Mouse (Mus musculus) stomach, embryonic 14.5 days (tissue): ENCODE data around the gene Sult6b1. TPM values are rescaled to one million over a fixed set of nuclear protein-coding genes. Genes with fewer than 3 reads are reported as not detected.

ENCODE experiments used
- ATAC-seq: fragments of 200-750 bp; cut with Nextera tagmentation; 2 replicates; pipeline ENCODE4 v1.8.0; 2017; ENCODE audit warnings: low read depth, moderate TSS enrichment; ENCODE audit not compliant: insufficient number of reproducible peaks, insufficient read depth, low FRiP score
- H3K27ac ChIP-seq: fragments of 300-500 bp; sonication (generic); 2 replicates; pipeline ENCODE4 v1.5.1; 2014; ENCODE audit warnings: mild to moderate bottlenecking, low read length, moderate library complexity, mixed read lengths
- H3K27me3 ChIP-seq: fragments of 300-500 bp; sonication (generic); 2 replicates; pipeline ENCODE4 v1.6.1; 2014; ENCODE audit warnings: low read length, control low read depth, mixed read lengths; ENCODE audit not compliant: control insufficient read depth, insufficient read depth
- H3K36me3 ChIP-seq: fragments of 300-500 bp; sonication (generic); 2 replicates; pipeline ENCODE4 v1.6.1; 2014; ENCODE audit warnings: mild to moderate bottlenecking, control low read depth, low read length, moderate library complexity, mixed read lengths; ENCODE audit not compliant: control insufficient read depth, insufficient read depth
- H3K4me1 ChIP-seq: fragments of 300-500 bp; sonication (generic); 2 replicates; pipeline ENCODE4 v1.6.1; 2014; ENCODE audit warnings: low read length, control low read depth, mixed read lengths; ENCODE audit not compliant: control insufficient read depth, insufficient read depth
- H3K4me2 ChIP-seq: fragments of 300-500 bp; sonication (generic); replicated peaks from 2 replicates; pipeline ENCODE4 v1.6.1; 2014; ENCODE audit warnings: low read depth, low read length, control low read depth
- H3K4me3 ChIP-seq: fragments of 300-500 bp; sonication (generic); 2 replicates; pipeline ENCODE4 v1.5.1; 2014; ENCODE audit warnings: low read depth, low read length, control low read depth
- H3K9ac ChIP-seq: fragments of 300-500 bp; sonication (generic); replicated peaks from 2 replicates; pipeline ENCODE4 v1.6.1; 2014; ENCODE audit warnings: low read depth, mild to moderate bottlenecking, control low read depth, low read length, moderate library complexity, mixed read lengths
- H3K9me3 ChIP-seq: fragments of 300-500 bp; sonication (generic); 2 replicates; pipeline ENCODE4 v1.6.1; 2016; ENCODE audit warnings: low read depth, low read length, control low read depth; ENCODE audit not compliant: control insufficient read depth
- WGBS: fragments of 180-500 bp; shearing (Covaris S2); extraction: QIAGEN DNeasy Blood & Tissue Kit; methylation state at CpG from one replicate; pipeline ENCODE4 v1.1.7; 2014; 5-methylcytosine and 5-hydroxymethylcytosine counted together
- polyA plus RNA-seq: library from polyadenylated mRNA; unstranded; fragments of >200 nt; fragmentation: Nextera tagmentation; extraction: Ambion mirVana; gene quantifications from 2 replicates; pipeline ENCODE4 v1.2.1, GENCODE M21; 2014

Sult6b1 gene
- polyA plus RNA-seq, 1 experiment from 2014 or later = not detected

DNA sequence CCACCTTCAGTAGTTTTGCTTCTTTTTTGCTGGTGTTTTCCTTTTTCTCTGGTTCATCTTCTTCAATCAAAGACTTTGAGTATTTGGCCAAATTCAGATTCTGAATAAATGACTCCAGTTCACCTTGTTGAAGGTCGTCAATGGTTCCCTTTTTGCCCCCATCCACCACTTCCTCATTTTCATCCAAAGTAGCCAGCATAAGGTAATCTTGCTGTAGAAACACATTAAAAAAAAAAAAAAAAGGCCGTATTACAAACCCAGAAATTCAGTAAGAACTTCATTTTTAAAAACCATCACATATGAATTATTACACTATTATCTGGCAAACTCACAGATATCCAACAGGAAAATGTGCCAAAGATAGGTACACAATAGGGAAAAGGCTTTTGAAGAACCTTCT lies 29.1 kb upstream of the Sult6b1 start:
- no peaks in the 10 kb centered on the region for H3K9me3 ChIP-seq
- H3K36me3 ChIP-seq = peaks cover 39% of the 10 kb centered on the region
- H3K4me2 ChIP-seq = peak overlapping the region; percentile 66
- H3K27me3 ChIP-seq = no peaks in the 10 kb centered on the region
- ATAC-seq = no peak
- peaks cover 5% of the 10 kb centered on the region; the same call in 1 of the 2 replicates for H3K4me1 ChIP-seq
- H3K4me3 ChIP-seq = peak overlapping the region; percentile 93
- 77% methylated on average over 2 of the region's 2 CpGs for WGBS
- H3K27ac ChIP-seq = no peak overlapping the region
- H3K9ac ChIP-seq = peak overlapping the region; percentile 74; the same call in 1 of the 2 replicates

DNA sequence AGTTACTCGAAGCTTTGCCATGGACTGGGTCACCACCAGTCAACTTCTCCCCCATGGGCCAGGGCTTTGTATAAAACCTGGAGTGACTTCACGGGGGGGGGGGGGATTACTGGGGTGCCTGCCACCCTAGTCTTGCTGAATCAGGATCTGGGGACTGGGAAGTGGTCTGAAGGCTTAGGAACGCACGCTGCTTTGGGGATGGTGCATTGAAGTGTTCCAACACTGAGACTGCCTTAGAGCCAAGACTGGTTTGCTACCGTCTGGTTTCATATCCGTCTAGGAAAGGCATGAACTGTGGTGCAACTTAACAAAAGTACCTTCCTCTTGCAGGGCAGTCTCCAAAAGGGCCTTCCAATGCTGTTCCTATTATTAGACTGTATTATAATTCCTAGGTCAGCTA lies 10.9 kb upstream of the Sult6b1 start:
- Histone ChIP-seq H3K4me1 (peaks cover 11% of the 10 kb centered on the region; the same call in 1 of the 2 replicates), H3K27ac (no peak overlapping the region), H3K27me3 (no peaks in the 10 kb centered on the region), H3K9ac (no peak overlapping the region), H3K9me3 (no peaks in the 10 kb centered on the region), H3K36me3 (peaks cover 36% of the 10 kb centered on the region), H3K4me2 (peak overlapping the region; percentile 65), H3K4me3 (no peak overlapping the region; the same call in 1 of the 2 replicates)
- no peak for ATAC-seq
- 51% methylated on average over 6 of the region's 6 CpGs for WGBS

DNA sequence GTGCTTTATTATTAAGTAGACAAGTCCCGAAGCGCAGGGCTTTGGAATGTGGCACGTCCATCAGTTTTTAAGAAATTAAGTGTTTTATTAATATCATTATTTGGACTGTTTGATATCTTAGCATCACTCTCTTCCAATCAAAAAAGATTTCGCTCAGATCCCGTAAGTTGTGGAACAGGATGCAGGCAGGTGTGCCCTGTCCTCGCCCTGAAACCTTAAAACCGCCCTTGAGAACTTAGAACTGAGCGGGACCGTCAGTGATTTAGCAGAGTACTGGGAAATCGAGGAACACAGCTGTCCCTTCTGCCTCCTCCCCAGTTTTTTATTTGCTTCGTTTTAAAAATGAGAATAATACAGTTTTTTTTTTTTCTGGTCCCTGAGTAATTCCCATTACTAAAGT lies 10.1 kb upstream of the Sult6b1 start:
- peaks cover 11% of the 10 kb centered on the region; the same call in 1 of the 2 replicates for H3K4me1 ChIP-seq
- ATAC-seq = no peak
- H3K4me3 ChIP-seq = peak overlapping the region; percentile 57
- 1% methylated on average over 11 of the region's 11 CpGs for WGBS
- peak overlapping the region; percentile 74; the same call in 1 of the 2 replicates for H3K27ac ChIP-seq
- H3K9ac ChIP-seq = peak overlapping the region; percentile 57
- no peaks in the 10 kb centered on the region for H3K27me3 ChIP-seq
- H3K4me2 ChIP-seq = peak overlapping the region; percentile 65
- H3K9me3 ChIP-seq = no peaks in the 10 kb centered on the region
- H3K36me3 ChIP-seq = peaks cover 29% of the 10 kb centered on the region; the same call in 1 of the 2 replicates

DNA sequence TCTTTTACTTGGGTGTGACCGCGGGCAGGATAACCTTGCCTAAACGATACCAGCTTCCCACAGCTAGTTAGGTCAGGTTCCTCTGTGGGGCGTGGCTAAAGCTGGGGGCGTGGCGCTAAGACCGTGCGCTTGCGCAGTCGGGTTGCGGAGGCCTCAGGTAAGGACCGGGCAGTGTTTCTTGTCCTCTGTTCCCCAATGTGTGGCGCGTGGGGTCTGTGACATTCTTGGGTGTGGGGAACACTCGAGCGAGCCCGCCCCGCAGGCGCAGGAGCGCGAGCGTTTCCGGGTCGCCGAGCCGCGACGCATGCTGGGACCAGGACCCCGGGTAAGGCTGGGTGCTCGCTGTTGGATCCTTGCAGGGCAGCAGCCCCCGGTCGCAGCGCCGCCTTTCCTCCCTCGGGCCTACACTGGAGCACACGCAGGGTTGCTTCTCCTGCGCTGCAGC lies 9.6 kb upstream of the Sult6b1 start, which contains the start of gene Cebpzos:
TSS of gene Cebpzos (plus strand) at position 132 of the 445 bp plus-strand sequence.
- WGBS = under 1% methylated on average over 37 of the region's 37 CpGs
- peaks cover 23% of the 10 kb centered on the region; the same call in 1 of the 2 replicates for H3K36me3 ChIP-seq
- ATAC-seq = peak; percentile 93
- peaks cover 11% of the 10 kb centered on the region; the same call in 1 of the 2 replicates for H3K4me1 ChIP-seq
- peak within 1 kb of the TSS; percentile 74 for H3K27ac ChIP-seq
- H3K9ac ChIP-seq = peak within 1 kb of the TSS; percentile 57
- no peaks in the 10 kb centered on the region for H3K9me3 ChIP-seq
- peak within 1 kb of the TSS; percentile 57 for H3K4me3 ChIP-seq
- H3K4me2 ChIP-seq = peak within 1 kb of the TSS; percentile 65
- no peaks in the 10 kb centered on the region for H3K27me3 ChIP-seq

DNA sequence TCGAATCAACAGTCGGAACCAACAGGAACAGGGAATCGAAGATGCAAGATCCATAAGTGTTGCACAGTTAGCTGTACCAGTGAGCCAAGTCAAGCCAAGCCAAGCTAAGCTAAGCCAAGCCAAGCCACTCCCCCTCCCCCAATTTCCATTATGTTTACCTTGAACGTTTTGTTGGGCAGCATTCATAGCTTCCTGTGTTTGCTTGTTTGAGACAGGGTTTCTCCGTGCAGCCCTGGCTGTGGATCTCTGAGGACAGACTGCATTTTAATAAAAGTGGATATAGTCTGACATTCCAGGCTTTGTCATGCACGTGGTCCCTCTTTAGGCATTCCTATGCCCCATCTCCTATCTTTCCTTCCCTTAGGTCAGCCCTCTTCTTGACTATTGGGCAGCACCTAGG lies 9.0 kb upstream of the Sult6b1 start:
- H3K9ac ChIP-seq = peak overlapping the region; percentile 57; the same call in 1 of the 2 replicates
- WGBS = 48% methylated on average over 6 of the region's 6 CpGs
- no peaks in the 10 kb centered on the region for H3K9me3 ChIP-seq
- peaks cover 19% of the 10 kb centered on the region; the same call in 1 of the 2 replicates for H3K36me3 ChIP-seq
- peaks cover 11% of the 10 kb centered on the region; the same call in 1 of the 2 replicates for H3K4me1 ChIP-seq
- H3K27me3 ChIP-seq = no peaks in the 10 kb centered on the region
- peak overlapping the region; percentile 65 for H3K4me2 ChIP-seq
- peak overlapping the region; percentile 74; the same call in 1 of the 2 replicates for H3K27ac ChIP-seq
- peak overlapping the region; percentile 57 for H3K4me3 ChIP-seq
- no peak for ATAC-seq

DNA sequence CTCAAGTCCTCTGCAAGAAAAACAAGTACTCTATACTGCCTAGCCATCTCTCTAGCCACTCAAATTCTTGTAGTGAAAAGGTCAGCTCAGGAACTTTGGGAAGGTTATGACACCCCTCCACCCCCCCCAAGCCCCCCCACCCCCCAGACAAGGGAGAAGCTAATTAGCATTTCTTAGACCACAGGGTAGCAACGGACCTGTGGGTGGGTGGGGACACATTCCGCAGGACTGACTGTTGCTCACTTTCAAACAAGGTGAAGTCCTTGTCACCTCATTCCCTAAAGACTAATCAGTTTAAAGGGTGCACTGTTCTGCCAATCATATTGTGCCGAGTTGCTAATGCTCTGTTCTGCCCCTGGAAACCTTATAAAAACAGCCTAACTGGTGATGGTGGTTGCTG lies 7.1 kb upstream of the Sult6b1 start:
- ATAC-seq = no peak
- WGBS = 73% methylated on average over 3 of the region's 3 CpGs
- H3K9me3 ChIP-seq = no peaks in the 10 kb centered on the region

DNA sequence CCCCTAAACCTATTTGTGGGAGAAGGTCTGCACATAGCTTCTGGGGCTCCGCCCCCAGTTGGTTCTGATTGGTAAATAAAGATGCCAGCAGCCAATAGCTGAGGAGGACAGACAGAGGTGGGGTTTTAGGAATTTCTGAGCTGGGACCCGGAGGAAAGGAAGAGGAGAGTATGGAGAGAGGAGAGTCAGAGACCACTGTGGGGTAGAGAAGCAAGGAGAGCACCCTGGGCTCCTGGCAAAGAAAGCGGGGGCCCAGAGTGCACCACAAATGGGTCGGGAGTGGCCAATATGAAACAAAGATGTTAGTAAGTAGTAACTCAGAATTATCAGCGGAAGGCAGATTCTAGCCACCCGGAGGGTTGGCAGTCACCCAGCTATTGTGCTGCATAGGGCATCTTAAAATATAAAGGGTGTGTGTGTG lies 6.1 kb upstream of the Sult6b1 start:
- 26% methylated on average over 6 of the region's 6 CpGs for WGBS
- Histone ChIP-seq H3K4me1 (peaks cover 11% of the 10 kb centered on the region; the same call in 1 of the 2 replicates), H3K4me2 (peak overlapping the region; percentile 27), H3K4me3 (peak overlapping the region; percentile 12; the same call in 1 of the 2 replicates), H3K9ac (no peak overlapping the region), H3K27me3 (no peaks in the 10 kb centered on the region), H3K36me3 (no peaks in the 10 kb centered on the region), H3K9me3 (no peaks in the 10 kb centered on the region), H3K27ac (no peak overlapping the region)
- ATAC-seq = no peak

More for the DNA sequence above, 7.1 kb upstream of the Sult6b1 start:
- Histone ChIP-seq H3K4me1 (peaks cover 11% of the 10 kb centered on the region; the same call in 1 of the 2 replicates), H3K36me3 (peaks cover 8% of the 10 kb centered on the region; the same call in 1 of the 2 replicates), H3K27ac (no peak overlapping the region), H3K9ac (no peak overlapping the region), H3K4me3 (no peak overlapping the region), H3K4me2 (no peak overlapping the region), H3K27me3 (no peaks in the 10 kb centered on the region)

DNA sequence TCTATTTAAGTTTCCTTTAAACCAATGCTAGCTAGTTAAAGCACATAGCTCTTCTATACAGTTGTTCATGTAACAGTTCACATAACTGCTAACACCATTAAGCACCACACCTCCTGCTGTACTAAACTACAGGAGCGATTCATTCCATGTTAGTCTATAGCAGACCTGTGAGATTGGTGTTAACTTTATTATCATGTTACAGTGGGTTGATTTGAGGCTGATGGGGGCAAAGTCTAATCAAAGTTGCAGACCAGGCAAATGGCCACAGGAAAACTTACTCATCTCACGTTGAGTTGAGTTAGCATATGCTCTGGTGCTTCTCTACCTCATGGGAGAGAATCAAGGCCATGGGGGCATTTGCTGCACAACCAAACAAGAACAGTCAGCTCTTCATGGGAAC lies 2.6 kb upstream of the Sult6b1 start:
- ATAC-seq = no peak
- H3K4me2 ChIP-seq = no peak overlapping the region
- WGBS = 75% methylated on average over 2 of the region's 2 CpGs
- no peak overlapping the region for H3K27ac ChIP-seq
- H3K4me1 ChIP-seq = no peaks in the 10 kb centered on the region
- no peak overlapping the region for H3K4me3 ChIP-seq
- H3K9ac ChIP-seq = no peak overlapping the region
- no peaks in the 10 kb centered on the region for H3K36me3 ChIP-seq
- no peaks in the 10 kb centered on the region for H3K27me3 ChIP-seq
- no peaks in the 10 kb centered on the region for H3K9me3 ChIP-seq
